Mouse (Mus musculus): ENCODE results near the gene Gm20388. TPM values are rescaled to one million over a fixed set of nuclear protein-coding genes. Genes with fewer than 3 reads are reported as not detected.
A peak's percentile ranks its signal among the peaks of the same experiment; 100 is the strongest.
"Not testable (repeated sequence)": the region's sequence is repeated elsewhere in the genome, so short reads cannot be mapped to it uniquely, and the experiment has no call there.

The Gm20388 gene
- total RNA-seq, 4 experiments from 2014 or later: 0.17 to 15.1 (median 6.6) TPM

DNA sequence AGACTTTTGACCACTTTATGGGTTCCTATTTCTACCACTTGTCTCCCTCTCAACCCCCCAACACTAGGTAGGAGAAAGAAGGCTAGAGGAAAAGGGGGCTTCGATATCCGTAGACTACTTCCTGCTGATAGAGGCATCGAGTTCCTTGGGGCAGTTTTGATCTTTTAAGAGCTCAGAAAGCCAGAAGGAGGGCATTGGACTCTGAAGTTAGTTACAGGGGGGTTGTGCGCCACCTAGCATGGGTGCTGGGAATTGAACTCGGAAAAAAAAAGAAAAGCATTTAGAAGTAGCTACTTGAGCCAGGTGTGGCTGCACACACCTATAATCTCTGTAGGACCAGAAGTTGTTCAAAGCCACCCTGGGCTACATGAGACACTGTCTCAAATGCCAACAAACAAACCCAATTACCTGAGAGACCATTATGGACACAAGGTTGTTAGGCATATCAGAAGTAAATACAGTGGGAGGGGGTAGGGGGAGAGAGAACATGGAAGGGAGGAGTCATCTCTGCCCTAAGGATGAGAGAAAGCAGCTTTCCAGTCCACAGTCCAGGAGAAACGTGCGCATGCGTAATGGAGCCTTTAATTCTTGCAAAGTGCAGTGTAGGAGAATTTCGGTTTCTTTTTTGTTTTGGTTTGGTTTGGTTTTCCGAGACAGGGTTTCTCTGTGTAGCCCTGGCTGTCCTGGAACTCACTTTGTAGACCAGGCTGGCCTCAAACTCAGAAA lies 4039.6 kb downstream of the Gm20388 start:
- DNase-seq (ENCODE audit: low spot score in 2 of 2): peak in 1 of 2 experiments; percentile 37

GRCm38 (mm10) chr8:123953686-123954085 lies 4043.0 kb downstream of the Gm20388 start:
- DNase-seq (ENCODE audit: low spot score in 2 of 2): no peak

DNA sequence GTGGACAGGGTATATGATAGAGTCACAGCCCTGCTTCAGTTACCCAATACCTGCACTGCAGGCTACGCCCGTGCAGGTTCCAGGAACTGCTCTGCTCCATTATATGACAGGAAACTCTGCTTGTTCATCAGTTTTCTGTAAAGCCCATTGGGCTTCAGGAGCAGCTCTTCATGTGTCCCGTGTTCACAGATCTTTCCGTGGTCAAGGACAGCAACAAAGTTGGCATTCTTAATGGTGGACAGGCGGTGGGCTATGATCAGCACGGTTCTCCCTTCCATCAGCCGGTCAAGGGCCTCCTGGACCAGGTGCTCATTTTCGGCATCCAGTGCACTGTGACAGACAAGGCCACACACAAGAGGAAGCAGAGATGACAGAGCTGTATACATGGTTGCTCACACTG lies 4043.6 kb downstream of the Gm20388 start:
- DNase-seq (ENCODE audit: low spot score in 2 of 2): no peak

DNA sequence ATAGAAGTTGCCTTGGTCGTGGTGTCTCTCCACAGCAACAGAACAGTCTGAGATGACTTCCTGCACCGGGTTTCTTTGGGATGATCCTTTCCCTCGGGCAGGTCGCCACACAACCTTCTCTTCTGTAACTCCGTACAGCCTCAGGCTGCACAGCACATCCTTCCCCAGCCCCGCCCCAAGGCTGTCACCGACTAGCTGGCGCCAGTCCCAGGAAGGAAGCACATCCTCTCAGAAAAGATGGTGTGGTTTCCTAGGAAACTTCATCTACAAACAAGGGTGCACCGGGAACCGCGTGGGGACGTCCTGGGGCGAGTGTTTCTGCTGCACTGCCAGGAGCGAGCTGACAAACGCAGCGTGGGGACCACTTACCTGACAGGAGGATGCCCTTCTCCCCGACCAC lies 4047.5 kb downstream of the Gm20388 start:
- no peak for DNase-seq (ENCODE audit: low spot score in 2 of 2)

- no peak for DNase-seq (ENCODE audit: low spot score in 2 of 2)
These were observed 4048.8 kb downstream of the Gm20388 start for GRCm38 (mm10) chr8:123959473-123959872.

DNA sequence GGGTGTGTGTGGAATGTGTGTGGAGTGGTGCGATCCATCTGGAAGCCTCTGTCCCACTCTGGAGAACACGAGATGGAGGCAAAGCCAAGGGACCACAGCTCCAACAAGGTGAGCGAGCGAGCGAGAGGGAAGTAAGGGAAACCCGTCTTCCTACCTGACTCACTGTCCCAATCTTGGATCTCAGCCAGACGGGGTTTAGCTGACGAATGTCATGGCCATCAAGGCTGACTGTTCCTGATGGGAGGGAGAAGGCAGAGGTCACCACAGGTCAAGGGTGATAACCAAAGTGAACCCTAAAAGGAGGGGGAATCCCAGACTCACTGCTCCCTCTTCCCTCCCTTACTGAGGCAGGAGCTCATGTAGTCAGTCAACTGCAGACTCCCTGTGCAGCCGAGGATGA lies 4049.4 kb downstream of the Gm20388 start:
- no peak for DNase-seq (ENCODE audit: low spot score in 2 of 2)

- DNase-seq (ENCODE audit: low spot score in 2 of 2): not testable (repeated sequence)
These were observed 4049.9 kb downstream of the Gm20388 start for GRCm38 (mm10) chr8:123960556-123960955.

DNA sequence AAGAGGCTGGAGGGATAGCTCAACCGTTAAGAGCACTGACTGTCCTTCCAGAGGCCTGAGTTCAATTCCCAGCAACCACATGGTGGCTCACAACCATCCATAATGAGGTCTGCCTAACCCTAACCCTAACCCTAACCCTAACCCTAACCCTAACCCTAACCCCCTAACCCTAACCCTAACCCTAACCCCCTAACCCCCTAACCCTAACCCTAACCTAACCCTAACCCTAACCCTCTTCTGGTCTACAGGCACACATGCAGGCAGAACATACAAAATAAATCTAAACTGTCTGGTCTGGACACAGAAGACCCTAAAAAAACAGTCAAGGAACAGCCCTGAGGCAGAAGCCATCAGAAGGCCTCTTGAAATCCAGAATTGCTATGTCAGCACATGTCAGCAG lies 4050.7 kb downstream of the Gm20388 start:
- DNase-seq (ENCODE audit: low spot score in 2 of 2): no peak

DNA sequence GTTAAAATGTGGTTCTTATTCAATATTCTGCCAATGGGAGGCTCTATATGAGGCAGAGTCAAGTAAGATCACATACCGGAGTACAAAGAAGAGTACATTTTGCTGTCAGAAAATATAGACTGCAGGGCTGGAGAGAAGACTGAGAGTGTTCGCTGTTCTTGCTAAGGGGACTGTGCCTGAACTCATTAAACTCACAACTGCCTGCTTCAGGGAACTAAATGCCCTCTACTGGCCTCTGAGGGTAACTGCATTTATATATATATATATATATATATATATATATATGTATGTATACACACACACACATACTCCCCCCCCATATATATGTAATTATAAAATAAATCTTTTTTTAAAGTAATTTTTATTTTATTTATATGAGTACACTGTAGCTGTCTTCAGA lies 4056.3 kb downstream of the Gm20388 start:
- no peak for DNase-seq (ENCODE audit: low spot score in 2 of 2)

DNA sequence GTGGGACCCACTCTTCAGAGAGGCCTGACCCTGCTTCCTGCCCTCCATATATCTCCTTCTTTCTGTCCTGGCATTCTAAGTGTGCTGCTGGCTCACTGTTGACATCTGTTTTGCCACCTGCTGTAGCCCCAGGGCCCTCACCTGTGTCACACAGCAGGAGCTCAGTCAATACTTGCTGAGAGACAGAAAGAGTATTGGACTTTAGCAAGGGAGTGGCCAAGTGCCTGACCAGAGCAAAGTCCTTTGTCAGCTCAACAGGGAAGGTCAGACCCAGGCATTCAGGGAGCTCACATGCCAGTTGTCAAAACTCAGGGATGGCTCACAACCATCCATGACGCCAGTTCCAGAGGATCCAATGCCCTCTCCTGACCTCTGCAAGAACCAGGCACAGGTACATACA lies 4062.9 kb downstream of the Gm20388 start:
- DNase-seq (ENCODE audit: low spot score in 2 of 2): no peak

DNA sequence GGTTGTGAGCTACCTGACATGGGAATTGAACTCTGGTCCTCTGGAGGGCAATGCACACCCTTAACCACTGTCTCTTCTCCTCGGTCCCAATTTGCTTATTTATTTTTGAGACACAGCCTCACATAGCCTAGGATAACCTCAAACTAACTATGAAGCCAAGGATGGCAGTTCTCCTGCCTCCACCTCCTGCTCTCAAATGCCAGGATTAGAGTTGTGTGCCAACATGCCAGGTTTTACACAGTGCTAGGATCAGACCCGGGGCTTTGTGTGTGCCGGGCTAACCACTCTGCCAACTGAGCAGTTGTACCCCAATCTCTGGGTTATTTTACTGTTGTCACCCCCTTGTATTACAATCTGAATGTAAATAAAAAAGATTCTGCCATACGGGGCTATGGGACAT lies 4066.9 kb downstream of the Gm20388 start:
- no peak for DNase-seq (ENCODE audit: low spot score in 2 of 2)

GRCm38 (mm10) chr8:123978166-123978838 lies 4067.7 kb downstream of the Gm20388 start:
- DNase-seq (ENCODE audit: low spot score in 2 of 2): peak in 1 of 2 experiments; percentile 28

GRCm38 (mm10) chr8:123978926-123979325 lies 4068.3 kb downstream of the Gm20388 start:
- DNase-seq (ENCODE audit: low spot score in 2 of 2): no peak

GRCm38 (mm10) chr8:123980239-123980638 lies 4069.6 kb downstream of the Gm20388 start:
- no peak for DNase-seq (ENCODE audit: low spot score in 2 of 2)

DNA sequence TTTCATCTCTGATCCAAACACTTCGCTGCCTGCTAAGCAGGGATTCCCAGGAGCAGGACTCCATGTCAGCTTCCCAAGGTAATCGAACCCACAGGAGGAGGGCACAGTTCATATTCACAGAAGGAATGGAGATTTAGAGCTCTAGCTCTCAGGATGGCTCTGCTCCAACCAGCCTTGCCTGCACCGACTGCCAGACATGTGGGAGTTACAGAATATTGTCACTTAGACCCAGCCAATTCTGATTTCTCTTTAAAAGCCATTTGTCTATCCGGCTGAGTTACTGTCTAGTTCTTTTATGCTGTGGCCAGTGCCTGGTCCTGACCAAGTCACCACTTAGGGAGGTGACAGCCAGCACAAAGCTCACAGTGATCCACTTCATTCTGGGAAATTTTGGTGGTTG lies 4071.0 kb downstream of the Gm20388 start:
- peak; percentile 50 to 58 for DNase-seq (ENCODE audit: low spot score in 2 of 2)

DNA sequence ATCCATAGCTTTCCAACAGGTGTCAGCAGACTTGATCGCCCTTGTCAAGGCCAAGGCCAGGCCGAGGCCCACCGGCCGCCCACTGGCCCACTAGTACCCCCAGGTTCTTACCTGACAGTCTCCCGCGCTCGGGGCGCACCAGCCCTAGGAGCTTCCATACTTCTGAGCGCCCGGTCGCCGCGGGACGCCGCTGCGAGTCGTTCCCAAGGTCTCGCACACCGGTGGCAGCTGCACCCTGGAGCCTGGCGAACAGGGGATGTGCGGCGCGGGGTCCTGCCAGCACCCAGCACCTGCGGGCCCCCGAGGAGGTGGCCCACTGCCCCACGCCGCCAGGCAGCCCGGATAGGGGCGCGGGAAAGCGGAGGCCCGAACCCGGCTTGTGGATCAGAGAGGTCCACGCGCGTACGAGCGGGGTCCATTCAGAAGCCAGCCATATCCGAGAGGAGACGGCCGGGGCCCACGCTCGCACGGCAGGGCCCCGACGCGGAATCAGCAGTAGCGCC lies 4071.7 kb downstream of the Gm20388 start:
- DNase-seq (ENCODE audit: low spot score in 2 of 2): peak in 1 of 2 experiments; percentile 27

GRCm38 (mm10) chr8:123982826-123983400 lies 4072.3 kb downstream of the Gm20388 start, which contains the start of gene Abcb10:
Gene Abcb10, minus strand, starts transcription at chr8:123983122.
- DNase-seq (ENCODE audit: low spot score in 2 of 2): peak; percentile 74 to 75

DNA sequence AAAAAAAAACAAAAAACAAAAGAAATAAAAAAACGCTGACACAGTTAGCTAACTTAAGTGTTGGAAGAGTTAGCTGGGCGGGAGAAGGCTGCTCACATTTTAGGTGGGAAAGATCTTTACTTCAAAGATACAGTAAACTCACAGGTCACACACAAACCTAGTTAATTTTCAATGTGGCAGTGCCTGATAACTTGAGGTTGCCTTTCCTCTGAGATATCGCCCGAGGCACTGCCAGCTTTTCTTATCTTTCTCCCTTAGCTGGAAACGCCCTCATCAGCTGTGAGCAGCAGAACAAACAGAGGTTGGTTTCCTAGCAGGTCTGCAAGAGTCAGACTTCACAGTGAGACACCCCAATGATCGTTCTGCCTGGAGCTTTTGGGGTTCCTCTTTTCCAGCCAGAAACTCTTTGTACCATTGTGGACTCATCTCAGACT lies 4078.0 kb downstream of the Gm20388 start:
- DNase-seq (ENCODE audit: low spot score in 2 of 2): no peak

- no peak for DNase-seq (ENCODE audit: low spot score in 2 of 2)
These were observed 4078.5 kb downstream of the Gm20388 start for GRCm38 (mm10) chr8:123989128-123989527.

GRCm38 (mm10) chr8:123990277-123991049 lies 4079.8 kb downstream of the Gm20388 start:
- no peak for DNase-seq (ENCODE audit: low spot score in 2 of 2)

DNA sequence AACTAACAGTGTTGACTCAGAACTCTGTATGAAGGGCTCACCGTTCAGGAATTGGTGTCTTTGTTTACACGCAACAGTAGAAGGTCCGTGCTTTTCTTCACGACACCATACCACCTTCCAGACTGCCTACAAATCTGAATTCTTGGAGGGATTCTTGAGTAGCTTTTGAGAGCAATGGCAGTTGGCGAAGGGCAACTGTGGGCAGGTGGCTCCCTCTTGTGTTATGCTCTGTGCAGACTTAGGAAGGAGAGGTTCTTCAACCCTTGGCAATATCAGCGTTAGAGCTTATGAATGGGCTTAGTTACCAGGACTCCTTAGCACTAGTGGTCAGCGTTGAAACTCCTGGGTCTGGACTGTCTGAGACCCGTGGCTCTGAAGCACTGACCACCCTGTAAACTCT lies 4081.9 kb downstream of the Gm20388 start:
- DNase-seq (ENCODE audit: low spot score in 2 of 2): no peak
